Mouse (Mus musculus) erythroblast, embryonic 14.5 days (primary cell): ENCODE data around the gene Srms.

Experiments
- GATA1 ChIP-seq: IDR thresholded peaks from 2 replicates; pipeline ENCODE4 v1.6.1; 2012; ENCODE audit warnings: low read length, inconsistent platforms, mixed read lengths
- TAL1 ChIP-seq: IDR thresholded peaks from 3 replicates; pipeline ENCODE4 v1.6.1; 2012; ENCODE audit warnings: low read length, inconsistent platforms, mixed read lengths

- TF ChIP-seq GATA1 (no peak), TAL1 (no peak)
Observed at GRCm38 (mm10) chr2:181245031-181245430, 32.0 kb upstream of the Srms start.
